Mouse (Mus musculus): ENCODE measurements around the gene Ubqln4. TPM values are rescaled to one million over a fixed set of nuclear protein-coding genes. Genes with fewer than 3 reads are reported as not detected.
"Not testable (repeated sequence)": the region's sequence is repeated elsewhere in the genome, so short reads cannot be mapped to it uniquely, and the experiment has no call there.

Gene Ubqln4
- polyA plus RNA-seq, 1 experiment from 2014 or later = 84.0 TPM

- Histone ChIP-seq H3K36me3 (ENCODE audit: control insufficient read depth, insufficient read depth, low read length) (peaks cover 18% of the 10 kb centered on the region), H3K4me2 (ENCODE audit: low read depth) (no peak overlapping the region), H3K9me3 (ENCODE audit: control insufficient read depth, low read length) (no peaks in the 10 kb centered on the region), H3K27me3 (ENCODE audit: control insufficient read depth, insufficient read depth, low read length) (no peaks in the 10 kb centered on the region), H3K27ac (ENCODE audit: low read depth, low read length) (no peak overlapping the region), H3K9ac (ENCODE audit: low read length) (no peak overlapping the region), H3K4me3 (ENCODE audit: low read depth, low read length) (no peak overlapping the region), H3K4me1 (ENCODE audit: control insufficient read depth, insufficient read depth, low read length) (peaks cover 2% of the 10 kb centered on the region; the same call in 1 of the 2 replicates)
- WGBS = 44% methylated on average over 5 of the region's 5 CpGs
- DNase-seq (ENCODE audit: low spot score) (no peak), ATAC-seq (ENCODE audit: insufficient read depth, low FRiP score, low TSS enrichment) (no peak)
These were observed 36.7 kb downstream of the Ubqln4 start for GRCm38 (mm10) chr3:88590246-88590645.

GRCm38 (mm10) chr3:88591044-88591443 is 37.5 kb downstream of the Ubqln4 start:
- ATAC-seq (ENCODE audit: insufficient read depth, low FRiP score, low TSS enrichment) = no peak
- no peak for DNase-seq (ENCODE audit: low spot score)
- Histone ChIP-seq H3K4me1 (ENCODE audit: control insufficient read depth, insufficient read depth, low read length) (peaks cover 2% of the 10 kb centered on the region; the same call in 1 of the 2 replicates), H3K4me2 (ENCODE audit: low read depth) (no peak overlapping the region), H3K36me3 (ENCODE audit: control insufficient read depth, insufficient read depth, low read length) (peaks cover 14% of the 10 kb centered on the region), H3K27ac (ENCODE audit: low read depth, low read length) (no peak overlapping the region), H3K27me3 (ENCODE audit: control insufficient read depth, insufficient read depth, low read length) (no peaks in the 10 kb centered on the region), H3K9me3 (ENCODE audit: control insufficient read depth, low read length) (no peaks in the 10 kb centered on the region), H3K4me3 (ENCODE audit: low read depth, low read length) (no peak overlapping the region), H3K9ac (ENCODE audit: low read length) (no peak overlapping the region)
- WGBS = 45% methylated on average over 3 of the region's 3 CpGs

- DNase-seq (ENCODE audit: low spot score) = peak; percentile 60
- Histone ChIP-seq H3K9me3 (ENCODE audit: control insufficient read depth, low read length) (no peaks in the 10 kb centered on the region), H3K4me2 (ENCODE audit: low read depth) (no peak overlapping the region), H3K4me1 (ENCODE audit: control insufficient read depth, insufficient read depth, low read length) (peaks cover 2% of the 10 kb centered on the region; the same call in 1 of the 2 replicates), H3K9ac (ENCODE audit: low read length) (no peak overlapping the region), H3K4me3 (ENCODE audit: low read depth, low read length) (no peak overlapping the region), H3K27ac (ENCODE audit: low read depth, low read length) (no peak overlapping the region), H3K27me3 (ENCODE audit: control insufficient read depth, insufficient read depth, low read length) (no peaks in the 10 kb centered on the region), H3K36me3 (ENCODE audit: control insufficient read depth, insufficient read depth, low read length) (peaks cover 7% of the 10 kb centered on the region)
- WGBS = 29% methylated on average over 9 of the region's 9 CpGs
- ATAC-seq (ENCODE audit: insufficient read depth, low FRiP score, low TSS enrichment) = no peak; the same call in 1 of the 2 replicates
These were observed 38.6 kb downstream of the Ubqln4 start for GRCm38 (mm10) chr3:88591950-88592731.

- DNase-seq (ENCODE audit: low spot score) = no peak
- Histone ChIP-seq H3K4me2 (ENCODE audit: low read depth) (no peak overlapping the region), H3K4me1 (ENCODE audit: control insufficient read depth, insufficient read depth, low read length) (peaks cover 2% of the 10 kb centered on the region; the same call in 1 of the 2 replicates), H3K27ac (ENCODE audit: low read depth, low read length) (no peak overlapping the region), H3K27me3 (ENCODE audit: control insufficient read depth, insufficient read depth, low read length) (no peaks in the 10 kb centered on the region), H3K4me3 (ENCODE audit: low read depth, low read length) (no peak overlapping the region), H3K36me3 (ENCODE audit: control insufficient read depth, insufficient read depth, low read length) (no peaks in the 10 kb centered on the region), H3K9me3 (ENCODE audit: control insufficient read depth, low read length) (no peaks in the 10 kb centered on the region), H3K9ac (ENCODE audit: low read length) (no peak overlapping the region)
- ATAC-seq (ENCODE audit: insufficient read depth, low FRiP score, low TSS enrichment) = no peak
- WGBS = 69% methylated on average over 10 of the region's 10 CpGs
These were observed 39.5 kb downstream of the Ubqln4 start for GRCm38 (mm10) chr3:88592942-88593576.

GRCm38 (mm10) chr3:88593893-88594580 is 40.5 kb downstream of the Ubqln4 start:
- no peaks in the 10 kb centered on the region for H3K27me3 ChIP-seq (ENCODE audit: control insufficient read depth, insufficient read depth, low read length)
- no peak overlapping the region for H3K27ac ChIP-seq (ENCODE audit: low read depth, low read length)
- no peaks in the 10 kb centered on the region for H3K9me3 ChIP-seq (ENCODE audit: control insufficient read depth, low read length)
- no peak overlapping the region for H3K4me3 ChIP-seq (ENCODE audit: low read depth, low read length)
- no peaks in the 10 kb centered on the region for H3K36me3 ChIP-seq (ENCODE audit: control insufficient read depth, insufficient read depth, low read length)
- H3K4me1 ChIP-seq (ENCODE audit: control insufficient read depth, insufficient read depth, low read length) = peaks cover 2% of the 10 kb centered on the region; the same call in 1 of the 2 replicates
- 66% methylated on average over 10 of the region's 10 CpGs for WGBS
- H3K9ac ChIP-seq (ENCODE audit: low read length) = no peak overlapping the region
- no peak overlapping the region for H3K4me2 ChIP-seq (ENCODE audit: low read depth)
- DNase-seq (ENCODE audit: low spot score) (no peak), ATAC-seq (ENCODE audit: insufficient read depth, low FRiP score, low TSS enrichment) (no peak)

- DNase-seq (ENCODE audit: low spot score); H3K4me3 ChIP-seq (ENCODE audit: low read depth, low read length); H3K4me1 ChIP-seq (ENCODE audit: control insufficient read depth, insufficient read depth, low read length); H3K9ac ChIP-seq (ENCODE audit: low read length); H3K27ac ChIP-seq (ENCODE audit: low read depth, low read length); ATAC-seq (ENCODE audit: insufficient read depth, low FRiP score, low TSS enrichment); H3K27me3 ChIP-seq (ENCODE audit: control insufficient read depth, insufficient read depth, low read length); H3K36me3 ChIP-seq (ENCODE audit: control insufficient read depth, insufficient read depth, low read length); H3K4me2 ChIP-seq (ENCODE audit: low read depth); H3K9me3 ChIP-seq (ENCODE audit: control insufficient read depth, low read length): not testable (repeated sequence)
- WGBS = 82% methylated on average over 4 of the region's 4 CpGs
These were observed 43.0 kb downstream of the Ubqln4 start for GRCm38 (mm10) chr3:88596547-88596946.

GRCm38 (mm10) chr3:88602466-88602865 is 48.9 kb downstream of the Ubqln4 start:
- 81% methylated on average over 4 of the region's 4 CpGs for WGBS
- no peaks in the 10 kb centered on the region for H3K27me3 ChIP-seq (ENCODE audit: control insufficient read depth, insufficient read depth, low read length)
- H3K36me3 ChIP-seq (ENCODE audit: control insufficient read depth, insufficient read depth, low read length) = no peaks in the 10 kb centered on the region
- H3K27ac ChIP-seq (ENCODE audit: low read depth, low read length) = no peak overlapping the region
- DNase-seq (ENCODE audit: low spot score) (no peak), ATAC-seq (ENCODE audit: insufficient read depth, low FRiP score, low TSS enrichment) (no peak)
- H3K9ac ChIP-seq (ENCODE audit: low read length) = no peak overlapping the region
- H3K4me2 ChIP-seq (ENCODE audit: low read depth) = no peak overlapping the region
- H3K4me3 ChIP-seq (ENCODE audit: low read depth, low read length) = no peak overlapping the region
- no peaks in the 10 kb centered on the region for H3K4me1 ChIP-seq (ENCODE audit: control insufficient read depth, insufficient read depth, low read length)
- no peaks in the 10 kb centered on the region for H3K9me3 ChIP-seq (ENCODE audit: control insufficient read depth, low read length)

- Histone ChIP-seq H3K27me3 (ENCODE audit: control insufficient read depth, insufficient read depth, low read length) (no peaks in the 10 kb centered on the region), H3K9me3 (ENCODE audit: control insufficient read depth, low read length) (no peaks in the 10 kb centered on the region), H3K4me1 (ENCODE audit: control insufficient read depth, insufficient read depth, low read length) (no peaks in the 10 kb centered on the region; the same call in 1 of the 2 replicates), H3K4me3 (ENCODE audit: low read depth, low read length) (no peak overlapping the region), H3K36me3 (ENCODE audit: control insufficient read depth, insufficient read depth, low read length) (no peaks in the 10 kb centered on the region), H3K9ac (ENCODE audit: low read length) (no peak overlapping the region), H3K4me2 (ENCODE audit: low read depth) (no peak overlapping the region), H3K27ac (ENCODE audit: low read depth, low read length) (no peak overlapping the region)
- 24% methylated on average over 6 of the region's 6 CpGs for WGBS
- ATAC-seq (ENCODE audit: insufficient read depth, low FRiP score, low TSS enrichment) (no peak), DNase-seq (ENCODE audit: low spot score) (no peak)
These were observed 50.2 kb downstream of the Ubqln4 start for GRCm38 (mm10) chr3:88603714-88604161.
